Mouse (Mus musculus): ENCODE data around the gene Osr1.

The Osr1 gene

DNA sequence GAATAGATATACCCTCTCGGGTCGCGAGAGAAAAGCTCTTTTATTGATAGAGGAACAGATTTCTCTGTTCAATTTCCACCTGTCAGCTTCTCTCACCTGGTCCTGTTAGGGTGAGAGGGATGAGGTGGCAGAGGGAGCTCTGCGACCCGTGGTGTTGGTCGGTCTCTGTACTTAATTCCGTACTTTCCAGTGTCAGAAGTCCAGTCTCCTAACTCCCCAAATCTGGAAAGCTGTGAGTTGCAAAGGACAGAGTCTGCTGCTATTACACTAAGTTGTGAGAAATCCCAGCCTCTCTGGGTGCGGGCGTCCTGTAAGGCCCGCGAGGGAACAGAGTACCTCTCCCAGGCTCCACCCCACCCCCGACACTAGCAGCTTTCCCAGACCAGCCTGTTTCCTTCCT lies 11.6 kb downstream of the Osr1 start:
- TF ChIP-seq CTCF (conservative IDR thresholded peaks at IDR 0.05; ENCODE audit: low read length), result no peak
- TF ChIP-seq POU5F1 (IDR thresholded peaks at IDR 0.05; ENCODE audit: borderline replicate concordance, low read length), result no peak
- TF ChIP-seq NANOG (IDR thresholded peaks at IDR 0.05; ENCODE audit: borderline replicate concordance, low read length), result no peak
- Histone ChIP-seq H3K9me3 (ENCODE audit: low read length) (no peaks in the 10 kb centered on the region), H3K27me3 (ENCODE audit: insufficient read depth, low read length) (peaks cover 96% of the 10 kb centered on the region), H3K4me1 (replicated peaks; ENCODE audit: low read depth, low read length) (peaks cover 44% of the 10 kb centered on the region), H3K36me3 (ENCODE audit: insufficient read depth, low read length) (no peaks in the 10 kb centered on the region), H3K4me3 (replicated peaks; ENCODE audit: low read length) (peak overlapping the region; percentile 41; the same call in 1 of the 2 replicates)

GRCm38 (mm10) chr12:9582248-9582995 lies 12.5 kb downstream of the Osr1 start:
- H3K4me3 ChIP-seq (replicated peaks; ENCODE audit: low read length), result no peak overlapping the region
- no peaks in the 10 kb centered on the region for H3K9me3 ChIP-seq (ENCODE audit: low read length)
- H3K27me3 ChIP-seq (ENCODE audit: insufficient read depth, low read length), result peaks cover 88% of the 10 kb centered on the region
- H3K36me3 ChIP-seq (ENCODE audit: insufficient read depth, low read length), result no peaks in the 10 kb centered on the region
- TF ChIP-seq CTCF (conservative IDR thresholded peaks at IDR 0.05; ENCODE audit: low read length), result no peak
- no peak for TF ChIP-seq NANOG (IDR thresholded peaks at IDR 0.05; ENCODE audit: borderline replicate concordance, low read length)
- TF ChIP-seq POU5F1 (IDR thresholded peaks at IDR 0.05; ENCODE audit: borderline replicate concordance, low read length), result no peak
- H3K4me1 ChIP-seq (replicated peaks; ENCODE audit: low read depth, low read length), result peaks cover 44% of the 10 kb centered on the region

- peaks cover 82% of the 10 kb centered on the region for H3K27me3 ChIP-seq (ENCODE audit: insufficient read depth, low read length)
- H3K4me1 ChIP-seq (replicated peaks; ENCODE audit: low read depth, low read length), result peaks cover 44% of the 10 kb centered on the region
- TF ChIP-seq CTCF (conservative IDR thresholded peaks at IDR 0.05; ENCODE audit: low read length), result no peak
- no peak for TF ChIP-seq POU5F1 (IDR thresholded peaks at IDR 0.05; ENCODE audit: borderline replicate concordance, low read length)
- no peak for TF ChIP-seq NANOG (IDR thresholded peaks at IDR 0.05; ENCODE audit: borderline replicate concordance, low read length)
- H3K4me3 ChIP-seq (replicated peaks; ENCODE audit: low read length), result no peak overlapping the region
- H3K9me3 ChIP-seq (ENCODE audit: low read length), result no peaks in the 10 kb centered on the region
- no peaks in the 10 kb centered on the region for H3K36me3 ChIP-seq (ENCODE audit: insufficient read depth, low read length)
Measured at GRCm38 (mm10) chr12:9583380-9583779, 13.5 kb downstream of the Osr1 start.

GRCm38 (mm10) chr12:9584366-9585084 lies 14.6 kb downstream of the Osr1 start:
- Histone ChIP-seq H3K27me3 (ENCODE audit: insufficient read depth, low read length) (peaks cover 71% of the 10 kb centered on the region), H3K4me3 (replicated peaks; ENCODE audit: low read length) (peak overlapping the region; percentile 67), H3K9me3 (ENCODE audit: low read length) (no peaks in the 10 kb centered on the region), H3K4me1 (replicated peaks; ENCODE audit: low read depth, low read length) (peaks cover 37% of the 10 kb centered on the region), H3K36me3 (ENCODE audit: insufficient read depth, low read length) (no peaks in the 10 kb centered on the region)
- no peak for TF ChIP-seq NANOG (IDR thresholded peaks at IDR 0.05; ENCODE audit: borderline replicate concordance, low read length)
- no peak for TF ChIP-seq CTCF (conservative IDR thresholded peaks at IDR 0.05; ENCODE audit: low read length)
- TF ChIP-seq POU5F1 (IDR thresholded peaks at IDR 0.05; ENCODE audit: borderline replicate concordance, low read length), result no peak

- Histone ChIP-seq H3K27me3 (ENCODE audit: insufficient read depth, low read length) (peaks cover 66% of the 10 kb centered on the region), H3K36me3 (ENCODE audit: insufficient read depth, low read length) (no peaks in the 10 kb centered on the region), H3K9me3 (ENCODE audit: low read length) (no peaks in the 10 kb centered on the region), H3K4me3 (replicated peaks; ENCODE audit: low read length) (peak overlapping the region; percentile 67), H3K4me1 (replicated peaks; ENCODE audit: low read depth, low read length) (peaks cover 32% of the 10 kb centered on the region)
- TF ChIP-seq POU5F1 (IDR thresholded peaks at IDR 0.05; ENCODE audit: borderline replicate concordance, low read length) (no peak), CTCF (conservative IDR thresholded peaks at IDR 0.05; ENCODE audit: low read length) (no peak), NANOG (IDR thresholded peaks at IDR 0.05; ENCODE audit: borderline replicate concordance, low read length) (no peak)
Measured at GRCm38 (mm10) chr12:9585085-9585453, 15.2 kb downstream of the Osr1 start.

DNA sequence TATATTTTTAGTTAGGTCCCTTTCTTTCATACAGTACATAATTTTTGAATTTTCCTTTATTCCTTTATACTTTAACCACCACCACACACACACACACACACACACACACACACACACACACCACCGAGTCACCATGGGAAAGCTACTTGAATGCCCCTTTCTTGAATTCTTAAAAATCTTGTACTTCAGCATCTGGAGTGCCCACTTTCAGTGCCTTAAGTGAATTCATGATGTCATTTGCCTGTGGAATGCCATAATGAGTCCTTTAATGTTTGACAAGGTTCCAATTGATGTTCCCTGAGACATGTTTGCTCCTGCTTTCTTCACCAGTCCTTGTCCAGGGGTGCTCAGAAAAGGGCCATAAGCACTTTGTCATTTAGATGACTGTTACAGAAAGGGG lies 17.8 kb downstream of the Osr1 start:
- Histone ChIP-seq H3K9me3 (ENCODE audit: low read length) (no peaks in the 10 kb centered on the region), H3K4me3 (replicated peaks; ENCODE audit: low read length) (no peak overlapping the region), H3K36me3 (ENCODE audit: insufficient read depth, low read length) (no peaks in the 10 kb centered on the region), H3K27me3 (ENCODE audit: insufficient read depth, low read length) (peaks cover 39% of the 10 kb centered on the region), H3K4me1 (replicated peaks; ENCODE audit: low read depth, low read length) (peaks cover 13% of the 10 kb centered on the region)
- TF ChIP-seq NANOG (IDR thresholded peaks at IDR 0.05; ENCODE audit: borderline replicate concordance, low read length), result no peak
- no peak for TF ChIP-seq CTCF (conservative IDR thresholded peaks at IDR 0.05; ENCODE audit: low read length)
- no peak for TF ChIP-seq POU5F1 (IDR thresholded peaks at IDR 0.05; ENCODE audit: borderline replicate concordance, low read length)

DNA sequence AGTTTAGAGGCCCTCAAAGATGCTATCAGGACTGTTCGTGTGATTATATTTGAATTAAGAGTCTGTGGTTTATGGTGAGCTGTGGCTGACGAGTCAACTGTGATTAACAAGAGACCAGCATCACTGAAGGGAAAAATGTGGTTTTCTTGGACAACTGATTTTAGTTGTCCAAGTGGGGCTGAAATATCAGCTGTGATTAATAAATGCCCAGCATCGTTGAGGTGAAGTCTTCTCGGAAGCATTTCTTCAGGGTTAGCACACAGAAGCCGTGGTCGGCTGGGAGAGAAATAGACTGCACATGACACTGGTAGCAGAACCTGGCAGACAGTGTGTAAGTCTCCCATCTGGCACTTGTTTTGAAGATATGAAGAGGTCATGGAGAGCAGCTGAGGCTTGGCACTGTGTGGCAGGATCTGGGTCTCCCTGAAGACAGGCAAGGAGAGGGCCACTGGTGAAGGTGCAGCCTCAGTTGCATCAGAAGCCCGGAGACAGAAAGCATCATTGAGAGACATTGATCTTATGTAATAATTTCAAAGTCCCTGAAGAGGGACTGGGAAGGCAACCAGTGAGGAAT lies 19.7 kb downstream of the Osr1 start:
- TF ChIP-seq NANOG (IDR thresholded peaks at IDR 0.05; ENCODE audit: borderline replicate concordance, low read length) (no peak), POU5F1 (IDR thresholded peaks at IDR 0.05; ENCODE audit: borderline replicate concordance, low read length) (no peak), CTCF (conservative IDR thresholded peaks at IDR 0.05; ENCODE audit: low read length) (no peak)
- Histone ChIP-seq H3K4me1 (replicated peaks; ENCODE audit: low read depth, low read length) (peaks cover 8% of the 10 kb centered on the region), H3K9me3 (ENCODE audit: low read length) (no peaks in the 10 kb centered on the region), H3K27me3 (ENCODE audit: insufficient read depth, low read length) (peaks cover 22% of the 10 kb centered on the region), H3K36me3 (ENCODE audit: insufficient read depth, low read length) (no peaks in the 10 kb centered on the region), H3K4me3 (replicated peaks; ENCODE audit: low read length) (no peak overlapping the region)

- H3K36me3 ChIP-seq (ENCODE audit: insufficient read depth, low read length), result no peaks in the 10 kb centered on the region
- no peak overlapping the region for H3K4me3 ChIP-seq (replicated peaks; ENCODE audit: low read length)
- no peaks in the 10 kb centered on the region for H3K4me1 ChIP-seq (replicated peaks; ENCODE audit: low read depth, low read length)
- peaks cover 9% of the 10 kb centered on the region for H3K27me3 ChIP-seq (ENCODE audit: insufficient read depth, low read length)
- no peaks in the 10 kb centered on the region for H3K9me3 ChIP-seq (ENCODE audit: low read length)
- TF ChIP-seq POU5F1 (IDR thresholded peaks at IDR 0.05; ENCODE audit: borderline replicate concordance, low read length) (no peak), NANOG (IDR thresholded peaks at IDR 0.05; ENCODE audit: borderline replicate concordance, low read length) (no peak), CTCF (conservative IDR thresholded peaks at IDR 0.05; ENCODE audit: low read length) (no peak)
Measured at GRCm38 (mm10) chr12:9591141-9591540, 21.2 kb downstream of the Osr1 start.
